Mouse (Mus musculus) embryonic facial prominence, embryonic 13.5 days (tissue): ENCODE data around the gene Nav2. TPM values are rescaled to one million over a fixed set of nuclear protein-coding genes. Genes with fewer than 3 reads are reported as not detected.
A peak's percentile ranks its signal among the peaks of the same experiment; 100 is the strongest.

Source experiments
- ATAC-seq: fragments of 200-750 bp; cut with Nextera tagmentation; 2 replicates; pipeline ENCODE4 v1.8.0; 2017; ENCODE audit warnings: low read depth; ENCODE audit not compliant: insufficient number of reproducible peaks, insufficient read depth, low FRiP score, low TSS enrichment
- H3K27ac ChIP-seq: fragments of 300-500 bp; sonication (generic); 2 replicates; pipeline ENCODE4 v1.5.1; 2015; ENCODE audit warnings: moderate library complexity, mild to moderate bottlenecking, inconsistent platforms
- H3K27me3 ChIP-seq: fragments of 300-500 bp; sonication (generic); 2 replicates; pipeline ENCODE4 v1.6.1; 2015; ENCODE audit warnings: mild to moderate bottlenecking, inconsistent platforms
- H3K36me3 ChIP-seq: fragments of 300-500 bp; sonication (generic); 2 replicates; pipeline ENCODE4 v1.6.1; 2015; ENCODE audit warnings: mild to moderate bottlenecking, inconsistent platforms
- H3K4me1 ChIP-seq: fragments of 300-500 bp; sonication (generic); 2 replicates; pipeline ENCODE4 v1.6.1; 2015; ENCODE audit warnings: inconsistent platforms
- H3K4me2 ChIP-seq: fragments of 300-500 bp; sonication (generic); 2 replicates; pipeline ENCODE4 v1.6.1; 2015; ENCODE audit warnings: moderate library complexity, mild to moderate bottlenecking, inconsistent platforms
- H3K4me3 ChIP-seq: fragments of 300-500 bp; sonication (generic); 2 replicates; pipeline ENCODE4 v1.5.1; 2015; ENCODE audit warnings: mild to moderate bottlenecking, inconsistent platforms
- H3K9ac ChIP-seq: fragments of 300-500 bp; sonication (generic); 2 replicates; pipeline ENCODE4 v1.6.1; 2015; ENCODE audit warnings: mild to moderate bottlenecking, inconsistent platforms
- H3K9me3 ChIP-seq: fragments of 300-500 bp; sonication (generic); 2 replicates; pipeline ENCODE4 v1.6.1; 2016; ENCODE audit warnings: inconsistent platforms
- WGBS: fragments of 180-500 bp; shearing (Covaris S2); methylation state at CpG from one replicate; pipeline ENCODE4 v1.1.7; 2015; ENCODE audit warnings: mixed read lengths; 5-methylcytosine and 5-hydroxymethylcytosine counted together
- polyA plus RNA-seq: library from polyadenylated mRNA; unstranded; fragments of >200 nt; fragmentation: Nextera tagmentation; extraction: Ambion mirVana; gene quantifications from 2 replicates; pipeline ENCODE4 v1.2.1, GENCODE M21; 2015

The Nav2 gene
- polyA plus RNA-seq, 1 experiment from 2014 or later, result 22.1 TPM

DNA sequence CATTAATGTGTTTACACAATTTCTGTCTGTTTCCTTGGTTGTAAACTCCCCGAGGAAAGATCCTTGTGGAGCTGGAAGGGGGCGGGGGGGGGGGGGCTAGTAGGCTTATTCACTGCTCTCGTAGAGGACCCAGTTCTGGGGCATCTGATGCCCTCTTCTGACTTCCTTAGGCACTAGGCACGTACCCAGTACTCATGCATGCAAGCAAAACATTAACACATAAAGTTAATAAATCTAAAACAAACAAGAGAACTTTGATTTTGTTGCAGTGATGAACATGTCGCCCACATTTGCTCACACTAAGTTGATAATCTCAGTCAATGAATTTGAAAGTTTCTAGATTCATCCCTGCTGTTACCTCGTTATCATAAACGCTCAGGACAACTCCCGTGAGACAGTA is 325.8 kb downstream of the Nav2 start:
- Histone ChIP-seq H3K9ac (no peak overlapping the region), H3K4me3 (no peak overlapping the region), H3K27me3 (no peaks in the 10 kb centered on the region), H3K9me3 (no peaks in the 10 kb centered on the region), H3K4me2 (no peak overlapping the region), H3K36me3 (no peaks in the 10 kb centered on the region), H3K27ac (no peak overlapping the region), H3K4me1 (peaks cover 12% of the 10 kb centered on the region; the same call in 1 of the 2 replicates)
- ATAC-seq, result no peak
- WGBS, result 72% methylated on average over 8 of the region's 8 CpGs

- 55% methylated on average over 9 of the region's 9 CpGs for WGBS
- no peak for ATAC-seq
Observed at GRCm38 (mm10) chr7:49235271-49235681, 326.8 kb downstream of the Nav2 start.

GRCm38 (mm10) chr7:49235821-49236220 is 327.3 kb downstream of the Nav2 start:
- no peak overlapping the region for H3K9ac ChIP-seq
- no peak for ATAC-seq
- 65% methylated on average over 3 of the region's 3 CpGs for WGBS

More at GRCm38 (mm10) chr7:49235271-49235681, 326.8 kb downstream of the Nav2 start:
- no peaks in the 10 kb centered on the region for H3K36me3 ChIP-seq
- H3K27me3 ChIP-seq, result no peaks in the 10 kb centered on the region
- no peaks in the 10 kb centered on the region for H3K9me3 ChIP-seq
- peaks cover 16% of the 10 kb centered on the region; the same call in 1 of the 2 replicates for H3K4me1 ChIP-seq
- H3K9ac ChIP-seq, result no peak overlapping the region
- H3K4me2 ChIP-seq, result no peak overlapping the region
- H3K27ac ChIP-seq, result no peak overlapping the region
- no peak overlapping the region for H3K4me3 ChIP-seq

GRCm38 (mm10) chr7:49240461-49240860 is 331.9 kb downstream of the Nav2 start:
- H3K4me2 ChIP-seq, result no peak overlapping the region
- H3K27ac ChIP-seq, result no peak overlapping the region
- no peaks in the 10 kb centered on the region for H3K27me3 ChIP-seq
- no peaks in the 10 kb centered on the region for H3K9me3 ChIP-seq
- H3K9ac ChIP-seq, result no peak overlapping the region
- H3K36me3 ChIP-seq, result no peaks in the 10 kb centered on the region
- ATAC-seq, result no peak
- no peak overlapping the region for H3K4me3 ChIP-seq
- WGBS, result 81% methylated on average over 7 of the region's 7 CpGs
- peaks cover 15% of the 10 kb centered on the region for H3K4me1 ChIP-seq

More at GRCm38 (mm10) chr7:49235821-49236220, 327.3 kb downstream of the Nav2 start:
- Histone ChIP-seq H3K4me1 (peaks cover 18% of the 10 kb centered on the region; the same call in 1 of the 2 replicates), H3K4me2 (no peak overlapping the region), H3K4me3 (no peak overlapping the region), H3K27ac (no peak overlapping the region), H3K9me3 (no peaks in the 10 kb centered on the region), H3K36me3 (no peaks in the 10 kb centered on the region), H3K27me3 (no peaks in the 10 kb centered on the region)

- Histone ChIP-seq H3K9ac (no peak overlapping the region), H3K4me1 (peaks cover 15% of the 10 kb centered on the region), H3K4me3 (no peak overlapping the region), H3K36me3 (no peaks in the 10 kb centered on the region), H3K4me2 (no peak overlapping the region), H3K9me3 (no peaks in the 10 kb centered on the region), H3K27me3 (peaks cover 3% of the 10 kb centered on the region), H3K27ac (no peak overlapping the region)
- ATAC-seq, result no peak
- 72% methylated on average over 3 of the region's 3 CpGs for WGBS
Observed at GRCm38 (mm10) chr7:49241229-49241751, 332.8 kb downstream of the Nav2 start.

- no peak for ATAC-seq
- Histone ChIP-seq H3K9ac (no peak overlapping the region), H3K4me3 (no peak overlapping the region), H3K9me3 (no peaks in the 10 kb centered on the region), H3K27ac (no peak overlapping the region), H3K4me1 (peaks cover 21% of the 10 kb centered on the region), H3K27me3 (peaks cover 13% of the 10 kb centered on the region), H3K4me2 (no peak overlapping the region), H3K36me3 (no peaks in the 10 kb centered on the region)
- 36% methylated on average over 5 of the region's 5 CpGs for WGBS
Observed at GRCm38 (mm10) chr7:49242261-49242660, 333.7 kb downstream of the Nav2 start.

- Histone ChIP-seq H3K9ac (no peak overlapping the region), H3K27me3 (peaks cover 21% of the 10 kb centered on the region), H3K9me3 (no peaks in the 10 kb centered on the region), H3K4me3 (no peak overlapping the region), H3K4me2 (no peak overlapping the region), H3K4me1 (peaks cover 30% of the 10 kb centered on the region), H3K36me3 (no peaks in the 10 kb centered on the region), H3K27ac (no peak overlapping the region)
- 78% methylated on average over 4 of the region's 4 CpGs for WGBS
- no peak for ATAC-seq
Observed at GRCm38 (mm10) chr7:49243079-49243478, 334.6 kb downstream of the Nav2 start.

GRCm38 (mm10) chr7:49245537-49246239 is 337.2 kb downstream of the Nav2 start:
- WGBS, result under 1% methylated on average over 68 of the region's 68 CpGs
- Histone ChIP-seq H3K36me3 (no peaks in the 10 kb centered on the region), H3K4me2 (peak overlapping the region; percentile 95), H3K27me3 (peaks cover 40% of the 10 kb centered on the region), H3K9me3 (no peaks in the 10 kb centered on the region), H3K27ac (peak overlapping the region; percentile 41; the same call in 1 of the 2 replicates), H3K9ac (peak overlapping the region; percentile 75), H3K4me1 (peaks cover 44% of the 10 kb centered on the region), H3K4me3 (peak overlapping the region; percentile 56)
- peak; percentile 90 for ATAC-seq

- peak overlapping the region; percentile 68 for H3K9ac ChIP-seq
- peak overlapping the region; percentile 95 for H3K4me2 ChIP-seq
- no peaks in the 10 kb centered on the region for H3K9me3 ChIP-seq
- H3K4me3 ChIP-seq, result peak overlapping the region; percentile 56
- no peak for ATAC-seq
- no peak overlapping the region for H3K27ac ChIP-seq
- H3K36me3 ChIP-seq, result no peaks in the 10 kb centered on the region
- WGBS, result under 1% methylated on average over 31 of the region's 31 CpGs
- peaks cover 40% of the 10 kb centered on the region for H3K27me3 ChIP-seq
- peaks cover 47% of the 10 kb centered on the region for H3K4me1 ChIP-seq
Observed at GRCm38 (mm10) chr7:49246240-49246578, 337.7 kb downstream of the Nav2 start.

DNA sequence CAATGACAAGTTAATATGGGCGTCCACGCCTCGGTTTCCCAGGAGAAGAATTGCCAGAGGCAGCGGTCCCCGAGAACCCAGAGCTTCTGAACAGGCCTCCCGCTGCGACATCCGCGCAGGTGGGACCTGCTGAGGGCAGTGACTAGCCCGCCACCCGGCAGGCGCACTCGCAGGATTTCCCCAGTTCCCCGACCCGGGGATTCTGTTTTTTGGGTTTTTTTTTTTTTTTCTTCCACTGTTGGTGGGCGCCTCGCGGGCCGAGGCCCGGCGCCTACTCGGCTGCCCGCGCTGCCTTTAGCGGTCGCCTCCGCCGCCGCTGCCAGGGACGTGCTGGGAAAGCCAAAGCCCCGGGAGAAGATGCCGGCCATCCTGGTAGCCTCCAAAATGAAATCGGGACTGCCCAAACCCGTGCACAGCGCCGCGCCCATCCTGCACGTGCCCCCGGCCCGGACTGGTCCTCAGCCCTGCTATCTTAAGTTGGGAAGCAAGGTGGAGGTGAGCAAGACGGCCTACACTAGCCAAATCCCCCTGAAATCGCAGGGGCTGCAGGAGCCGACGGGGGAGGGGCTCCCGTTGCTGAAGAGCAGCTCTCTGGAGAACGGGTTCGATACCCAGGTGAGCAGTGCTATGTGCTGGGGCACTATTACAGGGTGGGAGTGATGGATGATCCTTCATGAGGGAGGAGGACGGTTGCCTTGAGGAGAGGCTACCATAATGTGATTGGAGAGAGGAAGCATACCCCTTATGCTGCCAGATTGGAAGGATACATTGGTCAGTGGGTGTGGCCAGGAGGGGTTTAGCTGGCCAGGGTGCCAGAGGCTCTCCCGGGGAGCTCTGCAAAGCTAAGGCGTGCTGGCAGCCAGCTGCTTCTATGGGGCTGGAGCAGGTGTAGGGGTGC is 338.3 kb downstream of the Nav2 start:
- 3% methylated on average over 50 of the region's 50 CpGs for WGBS
- Histone ChIP-seq H3K27me3 (peaks cover 40% of the 10 kb centered on the region), H3K9me3 (no peaks in the 10 kb centered on the region), H3K36me3 (no peaks in the 10 kb centered on the region), H3K4me2 (peak overlapping the region; percentile 95), H3K9ac (peak overlapping the region; percentile 68), H3K27ac (no peak overlapping the region), H3K4me1 (peaks cover 53% of the 10 kb centered on the region), H3K4me3 (peak overlapping the region; percentile 56)
- ATAC-seq, result no peak

GRCm38 (mm10) chr7:49247744-49248331 is 339.3 kb downstream of the Nav2 start:
- H3K27ac ChIP-seq, result no peak overlapping the region
- H3K4me1 ChIP-seq, result peaks cover 54% of the 10 kb centered on the region
- H3K36me3 ChIP-seq, result no peaks in the 10 kb centered on the region
- peaks cover 40% of the 10 kb centered on the region for H3K27me3 ChIP-seq
- peak overlapping the region; percentile 56 for H3K4me3 ChIP-seq
- H3K9me3 ChIP-seq, result no peaks in the 10 kb centered on the region
- no peak for ATAC-seq
- H3K9ac ChIP-seq, result peak overlapping the region; percentile 54
- 26% methylated on average over 8 of the region's 8 CpGs for WGBS
- H3K4me2 ChIP-seq, result peak overlapping the region; percentile 95
